Mouse (Mus musculus): Measurements from ENCODE around the gene Oasl2.

DNA sequence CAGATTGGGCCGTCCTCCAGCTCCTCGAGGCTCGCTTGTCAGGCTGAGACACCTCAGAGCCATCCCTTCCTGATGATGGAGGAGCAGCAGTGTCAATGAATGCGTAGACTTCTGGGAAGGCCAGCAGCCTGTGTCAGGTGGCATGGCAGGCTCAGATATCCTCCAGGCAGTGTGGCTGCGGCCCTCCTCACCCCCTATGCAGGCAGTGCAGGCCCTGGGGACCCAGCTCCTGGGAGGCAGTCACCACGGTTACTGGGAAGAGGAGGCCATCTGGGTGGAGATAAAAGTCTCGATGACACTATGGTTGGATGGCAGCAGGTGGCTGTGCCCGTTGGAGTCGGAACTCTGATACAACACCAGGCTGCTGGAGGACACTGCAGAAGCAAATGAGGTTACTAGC is 53.1 kb downstream of the Oasl2 start:
- TF ChIP-seq CTCF (IDR thresholded peaks at IDR 0.05; ENCODE audit: low read depth) (no peak), EP300 (IDR thresholded peaks at IDR 0.05; ENCODE audit: low read depth) (no peak)

Measured in liver, embryonic 14.5 days (tissue).